Mouse (Mus musculus): Measurements from ENCODE around the gene Pan2. TPM values are rescaled to one million over a fixed set of nuclear protein-coding genes. Genes with fewer than 3 reads are reported as not detected.

The Pan2 gene
- polyA plus RNA-seq, 1 experiment from 2014 or later, result 25.8 TPM

- no peak for ATAC-seq (ENCODE audit: low FRiP score)
- 90% methylated on average over 2 of the region's 2 CpGs for WGBS
- Histone ChIP-seq H3K27ac (no peak overlapping the region), H3K36me3 (no peaks in the 10 kb centered on the region), H3K4me3 (no peak overlapping the region), H3K9ac (no peak overlapping the region), H3K9me3 (no peaks in the 10 kb centered on the region), H3K4me2 (no peak overlapping the region), H3K27me3 (no peaks in the 10 kb centered on the region), H3K4me1 (replicated peaks) (peaks cover 30% of the 10 kb centered on the region)
Observed at GRCm38 (mm10) chr10:128340257-128340656, 37.1 kb downstream of the Pan2 start.

- no peak overlapping the region for H3K4me2 ChIP-seq
- no peak overlapping the region for H3K4me3 ChIP-seq
- no peaks in the 10 kb centered on the region for H3K27me3 ChIP-seq
- no peak for ATAC-seq (ENCODE audit: low FRiP score)
- no peak overlapping the region for H3K27ac ChIP-seq
- no peak overlapping the region for H3K9ac ChIP-seq
- no peaks in the 10 kb centered on the region for H3K36me3 ChIP-seq
- no peaks in the 10 kb centered on the region for H3K9me3 ChIP-seq
- peaks cover 22% of the 10 kb centered on the region for H3K4me1 ChIP-seq (replicated peaks)
- 95% methylated on average over 1 of the region's 1 CpGs for WGBS
Observed at GRCm38 (mm10) chr10:128343436-128343835, 40.3 kb downstream of the Pan2 start.

- Histone ChIP-seq H3K9me3 (no peaks in the 10 kb centered on the region), H3K27me3 (no peaks in the 10 kb centered on the region), H3K4me1 (replicated peaks) (peaks cover 10% of the 10 kb centered on the region), H3K9ac (no peak overlapping the region), H3K27ac (peak overlapping the region; percentile 58), H3K4me2 (no peak overlapping the region), H3K4me3 (no peak overlapping the region), H3K36me3 (no peaks in the 10 kb centered on the region)
- no peak for ATAC-seq (ENCODE audit: low FRiP score)
- WGBS, result 67% methylated on average over 7 of the region's 7 CpGs
Observed at GRCm38 (mm10) chr10:128344568-128345275, 41.6 kb downstream of the Pan2 start.

GRCm38 (mm10) chr10:128347541-128347940 lies 44.4 kb downstream of the Pan2 start:
- 95% methylated on average over 8 of the region's 8 CpGs for WGBS

GRCm38 (mm10) chr10:128358796-128359195 lies 55.7 kb downstream of the Pan2 start:
- Histone ChIP-seq H3K36me3 (peaks cover 83% of the 10 kb centered on the region), H3K9ac (no peak overlapping the region)
- WGBS, result 56% methylated on average over 2 of the region's 2 CpGs

More at GRCm38 (mm10) chr10:128347541-128347940, 44.4 kb downstream of the Pan2 start:
- Histone ChIP-seq H3K4me3 (no peak overlapping the region), H3K4me2 (no peak overlapping the region), H3K4me1 (replicated peaks) (peaks cover 8% of the 10 kb centered on the region), H3K36me3 (peaks cover 27% of the 10 kb centered on the region), H3K27me3 (no peaks in the 10 kb centered on the region), H3K27ac (no peak overlapping the region), H3K9me3 (no peaks in the 10 kb centered on the region), H3K9ac (no peak overlapping the region)
- no peak for ATAC-seq (ENCODE audit: low FRiP score)

GRCm38 (mm10) chr10:128359226-128359625 lies 56.1 kb downstream of the Pan2 start:
- Histone ChIP-seq H3K27ac (no peak overlapping the region), H3K36me3 (peaks cover 83% of the 10 kb centered on the region), H3K9ac (no peak overlapping the region), H3K4me2 (no peak overlapping the region), H3K4me1 (replicated peaks) (no peaks in the 10 kb centered on the region), H3K4me3 (no peak overlapping the region), H3K9me3 (no peaks in the 10 kb centered on the region), H3K27me3 (no peaks in the 10 kb centered on the region)
- ATAC-seq (ENCODE audit: low FRiP score), result no peak
- 94% methylated on average over 6 of the region's 6 CpGs for WGBS

More at GRCm38 (mm10) chr10:128358796-128359195, 55.7 kb downstream of the Pan2 start:
- Histone ChIP-seq H3K4me3 (no peak overlapping the region), H3K9me3 (no peaks in the 10 kb centered on the region), H3K27me3 (no peaks in the 10 kb centered on the region), H3K4me2 (no peak overlapping the region), H3K4me1 (replicated peaks) (no peaks in the 10 kb centered on the region), H3K27ac (no peak overlapping the region)
- no peak for ATAC-seq (ENCODE audit: low FRiP score)

- peaks cover 5% of the 10 kb centered on the region for H3K4me1 ChIP-seq (replicated peaks)
- H3K27ac ChIP-seq, result no peak overlapping the region
- no peaks in the 10 kb centered on the region for H3K9me3 ChIP-seq
- no peak for ATAC-seq (ENCODE audit: low FRiP score)
- no peak overlapping the region for H3K4me2 ChIP-seq
- H3K36me3 ChIP-seq, result peaks cover 82% of the 10 kb centered on the region
- H3K9ac ChIP-seq, result no peak overlapping the region
- 95% methylated on average over 6 of the region's 6 CpGs for WGBS
- no peaks in the 10 kb centered on the region for H3K27me3 ChIP-seq
- no peak overlapping the region for H3K4me3 ChIP-seq
Observed at GRCm38 (mm10) chr10:128361836-128362235, 58.7 kb downstream of the Pan2 start.

- no peak overlapping the region for H3K4me2 ChIP-seq
- WGBS, result 52% methylated on average over 3 of the region's 3 CpGs
- H3K4me1 ChIP-seq (replicated peaks), result peaks cover 13% of the 10 kb centered on the region
- ATAC-seq (ENCODE audit: low FRiP score), result no peak
- peaks cover 82% of the 10 kb centered on the region for H3K36me3 ChIP-seq
- no peaks in the 10 kb centered on the region for H3K9me3 ChIP-seq
- no peak overlapping the region for H3K27ac ChIP-seq
- no peaks in the 10 kb centered on the region for H3K27me3 ChIP-seq
- H3K4me3 ChIP-seq, result no peak overlapping the region
- H3K9ac ChIP-seq, result no peak overlapping the region
Observed at GRCm38 (mm10) chr10:128362568-128362967, 59.4 kb downstream of the Pan2 start.

- 15% methylated on average over 19 of the region's 19 CpGs for WGBS
- Histone ChIP-seq H3K4me3 (peak overlapping the region; percentile 66), H3K9me3 (no peaks in the 10 kb centered on the region), H3K4me1 (replicated peaks) (peaks cover 26% of the 10 kb centered on the region), H3K27me3 (no peaks in the 10 kb centered on the region), H3K9ac (peak overlapping the region; percentile 86), H3K36me3 (peaks cover 28% of the 10 kb centered on the region), H3K27ac (peak overlapping the region; percentile 98), H3K4me2 (peak overlapping the region; percentile 93)
- no peak for ATAC-seq (ENCODE audit: low FRiP score)
Observed at GRCm38 (mm10) chr10:128367899-128368401, 64.8 kb downstream of the Pan2 start.

- peak within 1 kb of the TSS; percentile 98 for H3K27ac ChIP-seq
- H3K9ac ChIP-seq, result peak within 1 kb of the TSS; percentile 86
- no peaks in the 10 kb centered on the region for H3K9me3 ChIP-seq
- peak within 1 kb of the TSS; percentile 66 for H3K4me3 ChIP-seq
- peaks cover 21% of the 10 kb centered on the region for H3K36me3 ChIP-seq
- H3K27me3 ChIP-seq, result no peaks in the 10 kb centered on the region
- peak within 1 kb of the TSS; percentile 93 for H3K4me2 ChIP-seq
- ATAC-seq (ENCODE audit: low FRiP score), result peak; percentile 95
- peaks cover 26% of the 10 kb centered on the region for H3K4me1 ChIP-seq (replicated peaks)
- under 1% methylated on average over 83 of the region's 87 CpGs for WGBS
Observed at GRCm38 (mm10) chr10:128368402-128369217, 65.5 kb downstream of the Pan2 start, which contains the start of gene Coq10a. Coq10a (minus strand) TSS chr10:128368997.

GRCm38 (mm10) chr10:128369218-128369543 lies 66.0 kb downstream of the Pan2 start:
- H3K9me3 ChIP-seq, result no peaks in the 10 kb centered on the region
- H3K4me3 ChIP-seq, result peak overlapping the region; percentile 66
- H3K27me3 ChIP-seq, result no peaks in the 10 kb centered on the region
- ATAC-seq (ENCODE audit: low FRiP score), result no peak
- WGBS, result 6% methylated on average over 9 of the region's 9 CpGs
- peaks cover 26% of the 10 kb centered on the region for H3K4me1 ChIP-seq (replicated peaks)
- H3K36me3 ChIP-seq, result peaks cover 16% of the 10 kb centered on the region
- peak overlapping the region; percentile 86 for H3K9ac ChIP-seq
- peak overlapping the region; percentile 98 for H3K27ac ChIP-seq
- peak overlapping the region; percentile 93 for H3K4me2 ChIP-seq

GRCm38 (mm10) chr10:128369599-128369998 lies 66.5 kb downstream of the Pan2 start:
- H3K9ac ChIP-seq, result peak overlapping the region; percentile 86; the same call in 1 of the 2 replicates
- H3K36me3 ChIP-seq, result peaks cover 12% of the 10 kb centered on the region
- H3K27me3 ChIP-seq, result no peaks in the 10 kb centered on the region
- no peak for ATAC-seq (ENCODE audit: low FRiP score)
- H3K9me3 ChIP-seq, result no peaks in the 10 kb centered on the region
- 79% methylated on average over 6 of the region's 6 CpGs for WGBS
- H3K4me2 ChIP-seq, result peak overlapping the region; percentile 93
- H3K4me3 ChIP-seq, result peak overlapping the region; percentile 66
- H3K27ac ChIP-seq, result peak overlapping the region; percentile 98
- H3K4me1 ChIP-seq (replicated peaks), result peaks cover 26% of the 10 kb centered on the region

Measured in hindbrain, embryonic 13.5 days (tissue).